Mouse (Mus musculus) CH12.LX (cell line): Measurements from ENCODE around the gene Usp19. TPM values are rescaled to one million over a fixed set of nuclear protein-coding genes. Genes with fewer than 3 reads are reported as not detected.
A peak's percentile ranks its signal among the peaks of the same experiment; 100 is the strongest.

Source experiments
- DNase-seq: peaks from one replicate; pipeline ENCODE4 v3.0.0-alpha.2; 2013; ENCODE audit errors: extremely low read depth
- H3K27ac ChIP-seq: 2 replicates; pipeline ENCODE4 v1.5.1; 2012; ENCODE audit warnings: low read depth, mild to moderate bottlenecking, control low read depth, moderate library complexity; ENCODE audit not compliant: insufficient read depth
- H3K27me3 ChIP-seq: replicated peaks from 2 replicates; pipeline ENCODE3; 2012; ENCODE audit warnings: inconsistent platforms
- H3K36me3 ChIP-seq, 2 experiments: replicated peaks in 1 of 2; 2 replicates each; pipeline versions ENCODE3 to v1.6.1; 2012; ENCODE audit warnings: inconsistent platforms in 1 of 2, low read length in 1 of 2, mild to moderate bottlenecking in 1 of 2, mixed read lengths in 1 of 2, moderate library complexity in 1 of 2; ENCODE audit not compliant: control insufficient read depth in 1 of 2, insufficient read depth in 1 of 2
- H3K4me1 ChIP-seq, 2 experiments: 2 replicates each; pipeline ENCODE4 v1.6.1; 2012; ENCODE audit warnings: inconsistent platforms in 1 of 2, moderate library complexity in 1 of 2; ENCODE audit not compliant: insufficient read depth in 2 of 2, control insufficient read depth in 1 of 2
- H3K4me2 ChIP-seq: 2 replicates; pipeline ENCODE4 v1.6.1; 2012; ENCODE audit warnings: low read depth, mild to moderate bottlenecking, control low read depth; ENCODE audit not compliant: poor library complexity, insufficient read depth, severe bottlenecking
- H3K4me3 ChIP-seq, 3 experiments: fragments of 150-350 bp in 1 of 3; sonication (generic) in 1 of 3; replicated peaks in 1 of 3; 2 replicates each; pipeline versions ENCODE3 to v1.5.1; 2011 to 2012; ENCODE audit warnings: low read depth in 2 of 3, low read length in 2 of 3, mild to moderate bottlenecking in 2 of 3, moderate library complexity in 2 of 3, control low read depth in 1 of 3, improper control_type of control experiment in 1 of 3, inconsistent platforms in 1 of 3, mixed read lengths in 1 of 3; ENCODE audit not compliant: poor library complexity in 1 of 3
- H3K79me2 ChIP-seq: replicated peaks from 2 replicates; pipeline ENCODE4 v1.6.1; 2012; ENCODE audit warnings: mild to moderate bottlenecking, moderate library complexity; ENCODE audit not compliant: control insufficient read depth, poor library complexity, insufficient read depth, severe bottlenecking; ENCODE audit errors: extremely low read depth
- H3K9ac ChIP-seq: 2 replicates; pipeline ENCODE4 v1.6.1; 2012; ENCODE audit warnings: low read depth, mild to moderate bottlenecking, control low read depth, moderate library complexity; ENCODE audit not compliant: insufficient read depth
- H3K9me3 ChIP-seq: replicated peaks from 2 replicates; pipeline ENCODE3; 2012; ENCODE audit warnings: low read length, inconsistent platforms, mixed read lengths
- CHD2 ChIP-seq: IDR thresholded peaks from 2 replicates; pipeline ENCODE4 v1.6.1; 2011; ENCODE audit warnings: low read length, improper control_type of control experiment
- CTCF ChIP-seq, 2 experiments: IDR thresholded peaks in 1 of 2; conservative IDR thresholded peaks in 1 of 2; 2 replicates each; pipeline ENCODE4 v1.5.1; 2011 to 2012; ENCODE audit warnings: low read depth in 2 of 2, low read length in 2 of 2, improper control_type of control experiment in 1 of 2, inconsistent platforms in 1 of 2, mild to moderate bottlenecking in 1 of 2, moderate library complexity in 1 of 2
- ELF1 ChIP-seq: IDR thresholded peaks from 2 replicates; pipeline ENCODE4 v1.6.1; 2014; ENCODE audit warnings: low read depth, mild to moderate bottlenecking, inconsistent platforms, low read length, improper control_type of control experiment
- EP300 ChIP-seq: IDR thresholded peaks from 2 replicates; pipeline ENCODE4 v1.6.1; 2011; ENCODE audit warnings: low read length, improper control_type of control experiment
- HCFC1 ChIP-seq: IDR thresholded peaks from 2 replicates; pipeline ENCODE4 v1.6.1; 2012; ENCODE audit warnings: low read depth, mild to moderate bottlenecking, inconsistent platforms, low read length, improper control_type of control experiment
- JUND ChIP-seq: conservative IDR thresholded peaks from 2 replicates; pipeline ENCODE4 v1.6.1; 2011; ENCODE audit warnings: low read depth, low read length, improper control_type of control experiment
- MAX ChIP-seq: IDR thresholded peaks from 2 replicates; pipeline ENCODE4 v1.6.1; 2011; ENCODE audit warnings: low read length, improper control_type of control experiment
- MXI1 ChIP-seq: IDR thresholded peaks from 2 replicates; pipeline ENCODE4 v1.6.1; 2011; ENCODE audit warnings: mild to moderate bottlenecking, low read depth, low read length, improper control_type of control experiment
- NELFE ChIP-seq: IDR thresholded peaks from 2 replicates; pipeline ENCODE4 v1.6.1; 2011; ENCODE audit warnings: low read depth, low read length, improper control_type of control experiment
- NRF1 ChIP-seq: IDR thresholded peaks from 2 replicates; pipeline ENCODE4 v1.6.1; 2014; ENCODE audit warnings: low read depth, mild to moderate bottlenecking, inconsistent platforms, low read length, improper control_type of control experiment, moderate library complexity
- POLR2A ChIP-seq: IDR thresholded peaks from 2 replicates; pipeline ENCODE4 v1.6.1; 2011; ENCODE audit warnings: low read depth, mild to moderate bottlenecking, improper control_type of control experiment, low read length
- POLR2AphosphoS2 ChIP-seq: IDR thresholded peaks from 2 replicates; pipeline ENCODE4 v1.6.1; 2011; ENCODE audit warnings: low read depth, low read length, improper control_type of control experiment
- RCOR1 ChIP-seq: conservative IDR thresholded peaks from 2 replicates; pipeline ENCODE4 v1.6.1; 2012; ENCODE audit warnings: low read depth, mild to moderate bottlenecking, inconsistent platforms, low read length, improper control_type of control experiment
- SIN3A ChIP-seq: IDR thresholded peaks from 2 replicates; pipeline ENCODE4 v1.6.1; 2012; ENCODE audit warnings: low read length, improper control_type of control experiment, inconsistent platforms
- SMC3 ChIP-seq: IDR thresholded peaks from 2 replicates; pipeline ENCODE4 v1.6.1; 2011; ENCODE audit warnings: low read depth, low read length, improper control_type of control experiment
- TBP ChIP-seq: conservative IDR thresholded peaks from 2 replicates; pipeline ENCODE4 v1.6.1; 2011; ENCODE audit warnings: low read depth, low read length, improper control_type of control experiment
- TCF12 ChIP-seq: IDR thresholded peaks from 2 replicates; pipeline ENCODE4 v1.6.1; 2014; ENCODE audit warnings: low read depth, mild to moderate bottlenecking, inconsistent platforms, low read length, improper control_type of control experiment
- ZC3H11A ChIP-seq: IDR thresholded peaks from 2 replicates; pipeline ENCODE4 v1.6.1; 2012; ENCODE audit warnings: low read depth, mild to moderate bottlenecking, inconsistent platforms, low read length, improper control_type of control experiment
- ZKSCAN1 ChIP-seq: IDR thresholded peaks from 2 replicates; pipeline ENCODE4 v1.6.1; 2012; ENCODE audit warnings: low read depth, inconsistent platforms, low read length, improper control_type of control experiment, borderline replicate concordance
- ZMIZ1 ChIP-seq: IDR thresholded peaks from 2 replicates; pipeline ENCODE4 v1.6.1; 2012; ENCODE audit warnings: low read depth, mild to moderate bottlenecking, inconsistent platforms, low read length, improper control_type of control experiment
- ZNF384 ChIP-seq: IDR thresholded peaks from 2 replicates; pipeline ENCODE4 v1.6.1; 2012; ENCODE audit warnings: low read depth, low read length, improper control_type of control experiment, inconsistent platforms
- dilution Hi-C: fragments of 300-500 bp; cut with MboI; formaldehyde crosslinking; loops from 2 replicates; pipeline ENCODE4 v1.14.3; 2020; ENCODE audit warnings: low sequenced_read_pairs; ENCODE audit not compliant: extremely low pct_unique_long_range_greater_than_20kb, extremely low pct_ligation_motif_present
- in situ Hi-C: fragments of 300-500 bp; cut with MboI; formaldehyde crosslinking; loops from 3 replicates; pipeline ENCODE4 v1.14.3; 2019; ENCODE audit warnings: low sequenced_read_pairs, low pct_ligation_motif_present, low pct_unique_long_range_greater_than_20kb, mixed read lengths
- polyA plus RNA-seq: library from polyadenylated mRNA; unstranded; fragments of >175 nt; gene quantifications from 2 replicates; pipeline ENCODE4 v1.2.1, GENCODE M21; 2012; ENCODE audit warnings: low read depth; ENCODE audit not compliant: insufficient read length
- total RNA-seq, 2 experiments: library from RNA; depleted of rRNA; stranded (reverse); fragments of 300-350 nt in 1 of 2; fragments of >200 nt in 1 of 2; gene quantifications; 2 replicates each; pipeline ENCODE4 v1.2.3; 2012 to 2014

Usp19 gene
- total and polyA plus RNA-seq, 3 experiments: 36.5 to 106 (median 69.9) TPM

DNA sequence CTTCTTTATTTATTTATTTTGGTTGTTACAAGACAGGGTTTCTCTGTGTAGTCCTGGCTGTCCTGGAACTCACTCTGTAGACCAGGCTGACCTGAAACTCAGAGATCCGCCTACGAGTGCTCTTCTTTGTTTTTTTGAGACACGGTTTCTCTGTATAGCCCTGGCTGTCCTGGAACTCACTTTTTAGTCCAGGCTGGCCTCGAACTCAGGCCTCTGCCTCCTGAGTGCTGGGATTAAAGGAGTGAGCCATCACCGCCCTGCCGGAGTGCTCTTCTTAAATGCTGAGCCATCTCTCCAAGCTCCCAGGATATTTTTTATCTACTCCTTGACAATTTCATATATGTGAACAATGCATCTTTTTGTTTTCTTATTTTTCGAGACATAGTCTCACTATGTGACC is 16.5 kb downstream of the Usp19 start:
- Histone ChIP-seq H3K4me1 (peaks cover 6 to 19% of the 10 kb centered on the region in 2 experiments), H3K27me3 (no peaks in the 10 kb centered on the region), H3K36me3 (peaks cover 20 to 56% of the 10 kb centered on the region in 2 experiments), H3K9me3 (no peaks in the 10 kb centered on the region), H3K4me3 (peak overlapping the region in 2 of 3 experiments; percentile 72 to 96), H3K4me2 (peak overlapping the region; percentile 84; the same call in 1 of the 2 replicates), H3K27ac (no peak overlapping the region), H3K79me2 (peaks cover 15% of the 10 kb centered on the region), H3K9ac (no peak overlapping the region)
- in situ Hi-C loops: no loop called here
- TF ChIP-seq JUND: no peak
- TF ChIP-seq EP300: 0 out of 2 replicates have a peak, but pooled peaks have one; percentile 21
- dilution Hi-C loops: no loop called here
- DNase-seq: no peak

DNA sequence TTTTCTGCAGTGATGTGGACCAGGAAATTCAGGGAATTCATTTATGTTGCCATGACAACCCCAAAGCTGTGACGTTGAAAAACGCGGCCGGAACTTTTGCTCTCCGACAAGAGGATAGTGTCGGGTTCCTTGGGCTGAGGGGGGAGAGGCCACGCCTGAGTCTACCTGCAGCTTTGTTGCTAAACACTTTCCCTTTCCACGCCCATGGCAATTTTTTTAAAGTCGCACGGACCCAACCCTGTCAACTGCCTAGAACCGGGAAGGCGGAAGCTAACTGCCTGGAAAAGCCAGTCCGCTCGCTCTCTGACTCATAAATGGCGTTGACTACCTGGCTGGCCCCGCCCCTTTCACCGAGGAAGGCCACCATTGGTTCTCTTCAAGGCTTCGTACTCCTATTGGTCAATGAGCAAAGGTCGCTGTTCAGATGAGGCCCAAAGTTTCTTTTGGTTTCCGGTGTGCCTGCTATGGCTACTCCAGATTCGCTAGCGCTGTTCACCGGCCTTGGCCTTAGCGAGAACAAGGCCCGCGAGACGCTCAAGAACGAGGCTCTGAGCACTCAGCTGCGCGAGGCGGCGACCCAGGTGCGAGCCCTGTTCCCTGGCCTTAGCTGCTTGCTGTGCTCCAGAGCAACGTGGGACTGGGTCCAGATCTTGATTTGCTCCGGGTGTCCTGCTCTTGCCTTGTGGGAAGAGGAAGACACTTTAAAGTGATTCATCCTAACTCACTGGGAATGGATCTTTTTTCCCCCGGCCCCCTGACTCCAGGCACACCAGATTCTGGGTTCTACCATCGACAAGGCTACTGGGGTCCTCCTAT is 17.4 kb downstream of the Usp19 start, which contains the start of gene Qars:
Gene Qars (plus strand): TSS at position 88 of the 816 bp plus-strand sequence.
- peak; percentile 98 for DNase-seq
- dilution Hi-C loops (no loop called here), in situ Hi-C loops (no loop called here)
- Histone ChIP-seq H3K9me3 (no peaks in the 10 kb centered on the region), H3K4me3 (peak within 1 kb of the TSS; percentile 72 to 96 (median 86)), H3K36me3 (peaks cover 29 to 57% of the 10 kb centered on the region in 2 experiments), H3K79me2 (peaks cover 15% of the 10 kb centered on the region), H3K27me3 (no peaks in the 10 kb centered on the region), H3K4me2 (peak within 1 kb of the TSS; percentile 84), H3K4me1 (peaks cover 6 to 19% of the 10 kb centered on the region in 2 experiments), H3K9ac (peak within 1 kb of the TSS; percentile 73), H3K27ac (peak within 1 kb of the TSS; percentile 56)
- peak; percentile 63; the same call in 1 of the 2 replicates for TF ChIP-seq CHD2
- TF ChIP-seq TCF12: peak; percentile 86
- peak; percentile 97 for TF ChIP-seq SIN3A
- TF ChIP-seq SMC3: no peak
- TF ChIP-seq ZNF384: peak; percentile 83; the same call in 1 of the 2 replicates
- TF ChIP-seq CTCF (conservative IDR thresholded peaks at IDR 0.05 in 1 of 2, IDR thresholded peaks at IDR 0.05 in 1 of 2; ENCODE audit: low read depth in 2 of 2, low read length in 2 of 2): no peak
- TF ChIP-seq HCFC1: peak; percentile 76
- peak; percentile 75; the same call in 1 of the 2 replicates for TF ChIP-seq MAX
- TF ChIP-seq RCOR1: 0 out of 2 replicates have a peak, but pooled peaks have one; percentile 44
- no peak for TF ChIP-seq ZC3H11A
- peak; percentile 82 for TF ChIP-seq NELFE
- peak; percentile 96 for TF ChIP-seq MXI1
- TF ChIP-seq ELF1: peak; percentile 89
- TF ChIP-seq NRF1: peak; percentile 49
- TF ChIP-seq ZMIZ1: peak; percentile 63
- peak; percentile 64; the same call in 1 of the 2 replicates for TF ChIP-seq POLR2AphosphoS2
- no peak for TF ChIP-seq ZKSCAN1
- TF ChIP-seq POLR2A: peak; percentile 91
- peak; percentile 92; the same call in 1 of the 2 replicates for TF ChIP-seq TBP
